Mouse (Mus musculus) thymus, adult 2 months (tissue): ENCODE data around the gene Nfya. TPM values are rescaled to one million over a fixed set of nuclear protein-coding genes. Genes with fewer than 3 reads are reported as not detected.

ENCODE experiments used
- DNase-seq: peaks from one replicate; pipeline ENCODE4 v3.0.0; 2021
- H3K27ac ChIP-seq: fragments of 200-500 bp; 2 replicates; pipeline ENCODE4 v1.5.1; 2012; ENCODE audit warnings: low read length, control low read depth; ENCODE audit not compliant: control insufficient read depth, insufficient read depth
- H3K27me3 ChIP-seq: fragments of 200-500 bp; 2 replicates; pipeline ENCODE4 v1.6.1; 2012; ENCODE audit warnings: mild to moderate bottlenecking, low read length, moderate library complexity, mixed read lengths; ENCODE audit not compliant: control insufficient read depth, insufficient read depth
- H3K36me3 ChIP-seq: fragments of 200-500 bp; 2 replicates; pipeline ENCODE4 v1.6.1; 2012; ENCODE audit warnings: mild to moderate bottlenecking, low read length, moderate library complexity; ENCODE audit not compliant: control insufficient read depth, insufficient read depth
- H3K4me1 ChIP-seq: fragments of 200-500 bp; replicated peaks from 2 replicates; pipeline ENCODE4 v1.6.1; 2012; ENCODE audit warnings: low read length; ENCODE audit not compliant: control insufficient read depth, insufficient read depth
- H3K4me3 ChIP-seq: fragments of 200-500 bp; 2 replicates; pipeline ENCODE4 v1.5.1; 2012; ENCODE audit warnings: mild to moderate bottlenecking, low read length, control low read depth, moderate library complexity; ENCODE audit not compliant: control insufficient read depth, insufficient read depth
- CTCF ChIP-seq: fragments of 200-500 bp; IDR thresholded peaks from 2 replicates; pipeline ENCODE4 v1.5.1; 2012; ENCODE audit warnings: mild to moderate bottlenecking, control low read depth, low read length, moderate library complexity, borderline replicate concordance; ENCODE audit not compliant: control insufficient read depth, poor library complexity, insufficient read depth; ENCODE audit errors: extremely low read depth
- POLR2A ChIP-seq: fragments of 200-500 bp; IDR thresholded peaks from 2 replicates; pipeline ENCODE4 v1.6.1; 2012; ENCODE audit warnings: mild to moderate bottlenecking, low read length, control low read depth, moderate library complexity; ENCODE audit not compliant: control insufficient read depth, poor library complexity, insufficient read depth; ENCODE audit errors: extremely low read depth
- WGBS: fragments of 180-500 bp; shearing (Covaris S2); methylation state at CpG from one replicate; pipeline ENCODE4 v1.1.7; 2018; 5-methylcytosine and 5-hydroxymethylcytosine counted together
- polyA plus RNA-seq: library from polyadenylated mRNA; depleted of rRNA; stranded (reverse); fragments of >200 nt; gene quantifications from 2 replicates; pipeline ENCODE4 v1.2.3, GENCODE M21; 2012

Nfya gene
- polyA plus RNA-seq, 1 experiment: 210 TPM

DNA sequence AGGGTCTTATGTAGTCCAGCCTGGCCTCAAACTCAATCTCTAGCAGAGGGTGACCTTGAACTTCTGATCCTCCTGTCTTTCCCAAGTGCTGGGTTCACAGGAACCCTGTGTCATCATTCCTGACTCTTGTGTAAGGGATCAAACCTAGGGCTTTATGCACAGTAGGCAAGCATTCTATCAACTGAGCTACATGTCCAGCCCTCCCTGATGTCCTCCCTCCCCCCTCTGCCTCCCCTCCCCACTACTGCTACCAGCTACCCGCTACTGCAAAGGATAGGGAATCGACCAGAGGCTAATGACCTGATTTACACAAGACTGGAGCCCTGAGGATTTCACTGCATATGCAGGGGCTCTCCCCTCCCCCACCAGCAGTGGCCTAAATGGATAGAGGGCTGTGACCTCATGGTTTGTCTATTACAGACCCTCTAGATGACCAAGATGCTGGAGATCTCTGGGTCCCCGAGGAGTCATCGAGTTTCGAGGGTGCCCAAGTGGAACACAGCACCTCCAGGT lies 59.0 kb downstream of the Nfya start:
- no peaks in the 10 kb centered on the region; the same call in 1 of the 2 replicates for H3K4me1 ChIP-seq
- no peak overlapping the region for H3K4me3 ChIP-seq
- H3K27ac ChIP-seq: no peak overlapping the region
- no peak for DNase-seq
- no peaks in the 10 kb centered on the region for H3K27me3 ChIP-seq
- no peak for TF ChIP-seq POLR2A
- TF ChIP-seq CTCF: no peak
- 95% methylated on average over 5 of the region's 5 CpGs for WGBS
- no peaks in the 10 kb centered on the region for H3K36me3 ChIP-seq

DNA sequence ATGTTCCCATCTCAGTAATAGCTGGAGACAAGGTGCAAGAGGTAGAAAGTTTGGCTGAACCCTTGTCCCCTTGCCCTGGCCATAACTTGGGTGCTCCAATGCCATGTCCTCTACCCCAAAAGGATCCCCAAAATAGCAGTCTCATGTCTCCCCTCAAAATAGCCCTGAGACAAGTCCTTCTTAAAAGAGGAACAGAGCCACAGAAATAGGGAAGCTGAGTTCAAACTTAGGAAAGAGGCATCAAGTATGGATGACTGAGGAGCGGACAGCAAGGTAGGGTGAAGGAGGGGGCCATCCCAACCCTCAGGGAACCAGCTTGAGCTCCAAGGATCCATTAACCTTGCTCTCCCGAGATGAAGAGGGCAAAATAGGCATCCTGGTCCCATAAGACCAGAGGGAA lies 62.4 kb downstream of the Nfya start:
- Histone ChIP-seq H3K27me3 (no peaks in the 10 kb centered on the region), H3K4me1 (no peaks in the 10 kb centered on the region; the same call in 1 of the 2 replicates), H3K27ac (no peak overlapping the region), H3K4me3 (no peak overlapping the region), H3K36me3 (no peaks in the 10 kb centered on the region)
- WGBS: 66% methylated on average over 2 of the region's 2 CpGs
- TF ChIP-seq POLR2A: no peak
- TF ChIP-seq CTCF: no peak
- DNase-seq: no peak

DNA sequence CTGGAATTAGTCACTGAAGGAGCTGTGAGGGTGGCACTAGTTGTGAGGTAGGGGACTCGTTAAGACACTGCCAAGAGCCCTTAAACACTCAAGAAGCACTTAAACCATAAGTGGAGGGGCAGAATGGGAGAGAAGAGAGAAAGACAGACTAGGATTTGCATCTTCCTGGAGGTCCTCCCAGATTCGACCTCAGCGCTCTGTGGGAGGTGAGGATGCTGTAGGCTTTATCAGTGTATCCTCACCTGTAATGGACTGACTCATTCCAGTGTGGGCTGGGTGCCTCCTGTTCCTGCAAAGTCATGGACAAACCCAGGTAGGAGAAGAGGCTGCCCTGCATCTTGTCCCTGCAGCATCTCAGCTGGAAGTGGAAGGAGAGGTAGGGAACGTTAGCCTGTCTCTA lies 62.9 kb downstream of the Nfya start:
- H3K4me3 ChIP-seq: no peak overlapping the region
- WGBS: 79% methylated on average over 4 of the region's 4 CpGs
- DNase-seq: no peak
- no peak overlapping the region for H3K27ac ChIP-seq
- no peaks in the 10 kb centered on the region for H3K27me3 ChIP-seq
- H3K4me1 ChIP-seq: no peaks in the 10 kb centered on the region; the same call in 1 of the 2 replicates
- no peak for TF ChIP-seq CTCF
- TF ChIP-seq POLR2A: no peak
- no peaks in the 10 kb centered on the region for H3K36me3 ChIP-seq

DNA sequence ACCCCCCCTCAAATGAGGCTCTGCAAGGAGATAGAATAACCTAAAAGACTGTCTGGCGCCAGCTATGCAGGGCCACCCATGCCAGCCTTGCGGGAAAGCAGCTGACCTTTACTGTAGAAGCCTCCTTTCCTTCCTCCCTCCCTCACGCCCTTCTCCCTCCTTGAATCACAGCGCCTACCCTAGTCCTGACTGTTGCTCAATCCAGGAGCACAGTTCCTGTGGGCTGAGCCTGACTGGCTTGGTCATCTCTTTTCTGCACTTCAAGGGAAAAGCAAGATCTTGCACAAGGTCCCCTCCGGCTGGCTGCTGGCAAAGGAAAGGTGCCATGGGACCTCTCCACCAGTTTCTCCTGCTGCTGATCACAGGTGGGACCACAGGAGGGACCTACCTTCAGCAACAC lies 63.5 kb downstream of the Nfya start, which contains the start of gene Trem2:
Gene Trem2, plus strand, starts transcription at position 171 of the 400 bp plus-strand sequence.
- no peak for DNase-seq
- Histone ChIP-seq H3K27ac (no peak within 1 kb of the TSS), H3K4me3 (no peak within 1 kb of the TSS), H3K36me3 (no peaks in the 10 kb centered on the region), H3K27me3 (no peaks in the 10 kb centered on the region), H3K4me1 (no peaks in the 10 kb centered on the region; the same call in 1 of the 2 replicates)
- TF ChIP-seq POLR2A: no peak
- TF ChIP-seq CTCF: no peak
- WGBS: 88% methylated on average over 5 of the region's 5 CpGs

DNA sequence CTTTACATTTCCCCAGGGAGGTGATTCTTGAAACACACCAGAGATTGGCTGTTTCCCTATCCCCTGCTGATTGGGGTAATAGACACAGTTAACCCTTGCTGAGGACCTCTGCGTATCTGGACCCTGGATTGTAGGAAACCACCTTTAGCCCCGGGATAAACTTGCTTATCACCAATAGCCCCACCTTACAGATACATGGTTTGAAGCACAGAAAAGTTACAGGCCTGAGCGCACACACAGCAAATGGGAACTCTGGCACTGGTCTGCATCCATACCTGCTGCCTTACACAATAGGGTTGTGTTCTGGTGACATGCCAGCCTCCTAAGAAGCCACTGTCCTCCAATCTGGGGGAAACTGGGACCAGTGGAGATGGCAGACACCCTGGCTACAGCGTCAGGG lies 63.9 kb downstream of the Nfya start:
- WGBS: 96% methylated on average over 4 of the region's 4 CpGs
- TF ChIP-seq CTCF (no peak), POLR2A (no peak)
- DNase-seq: no peak
- H3K4me3 ChIP-seq: no peak overlapping the region
- H3K27me3 ChIP-seq: no peaks in the 10 kb centered on the region
- no peaks in the 10 kb centered on the region; the same call in 1 of the 2 replicates for H3K4me1 ChIP-seq
- H3K27ac ChIP-seq: no peak overlapping the region
- no peaks in the 10 kb centered on the region for H3K36me3 ChIP-seq

DNA sequence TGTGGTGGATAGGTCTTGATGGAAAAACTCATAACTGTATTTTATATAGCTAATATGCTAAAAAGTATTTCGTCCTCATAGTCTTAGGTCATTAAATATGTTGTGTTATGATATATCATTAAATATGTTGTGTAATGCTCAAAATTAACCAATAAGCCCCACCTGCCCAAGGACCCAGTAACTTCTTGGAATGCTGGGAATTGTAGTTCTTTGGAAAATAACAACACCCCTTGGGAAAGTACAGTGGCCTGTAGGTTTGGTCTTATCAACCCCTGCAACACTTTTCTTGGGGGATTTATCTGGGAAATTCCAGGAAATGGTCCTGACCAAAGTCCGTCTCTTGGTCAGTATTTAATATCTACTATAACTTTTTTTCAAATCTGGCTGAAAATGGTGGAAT lies 66.6 kb downstream of the Nfya start:
- Histone ChIP-seq H3K4me1 (no peaks in the 10 kb centered on the region; the same call in 1 of the 2 replicates), H3K27me3 (no peaks in the 10 kb centered on the region), H3K27ac (no peak overlapping the region), H3K36me3 (no peaks in the 10 kb centered on the region), H3K4me3 (no peak overlapping the region)
- TF ChIP-seq CTCF: no peak
- no peak for TF ChIP-seq POLR2A
- WGBS: 99% methylated on average over 2 of the region's 2 CpGs
- DNase-seq: no peak

DNA sequence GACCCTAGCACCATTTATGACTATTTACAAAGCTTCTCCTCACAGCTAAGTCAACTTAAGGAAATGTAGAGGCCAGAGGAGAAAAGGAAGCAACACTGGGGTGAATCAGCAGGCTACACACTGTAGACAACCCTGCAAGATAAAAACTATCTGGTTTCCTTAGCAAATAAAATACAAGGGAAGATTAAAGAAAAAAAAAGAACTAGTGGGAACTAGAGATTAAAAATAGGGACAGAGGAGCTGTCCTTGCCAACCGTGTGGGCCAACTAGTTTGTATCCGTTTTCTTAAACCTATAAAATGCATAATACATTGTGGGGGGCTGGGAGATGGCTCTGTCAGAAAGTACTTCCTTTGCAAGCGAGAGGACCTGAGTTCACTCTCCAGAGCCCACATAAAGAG lies 67.8 kb downstream of the Nfya start:
- Histone ChIP-seq H3K27ac (no peak overlapping the region), H3K36me3 (no peaks in the 10 kb centered on the region), H3K4me1 (no peaks in the 10 kb centered on the region), H3K4me3 (no peak overlapping the region), H3K27me3 (no peaks in the 10 kb centered on the region)
- TF ChIP-seq POLR2A: no peak
- no peak for TF ChIP-seq CTCF
- no peak for DNase-seq
- 37% methylated on average over 3 of the region's 3 CpGs for WGBS
